8 mouse cellular contexts compared by ENCODE assay signal in the genomic region with DNA sequence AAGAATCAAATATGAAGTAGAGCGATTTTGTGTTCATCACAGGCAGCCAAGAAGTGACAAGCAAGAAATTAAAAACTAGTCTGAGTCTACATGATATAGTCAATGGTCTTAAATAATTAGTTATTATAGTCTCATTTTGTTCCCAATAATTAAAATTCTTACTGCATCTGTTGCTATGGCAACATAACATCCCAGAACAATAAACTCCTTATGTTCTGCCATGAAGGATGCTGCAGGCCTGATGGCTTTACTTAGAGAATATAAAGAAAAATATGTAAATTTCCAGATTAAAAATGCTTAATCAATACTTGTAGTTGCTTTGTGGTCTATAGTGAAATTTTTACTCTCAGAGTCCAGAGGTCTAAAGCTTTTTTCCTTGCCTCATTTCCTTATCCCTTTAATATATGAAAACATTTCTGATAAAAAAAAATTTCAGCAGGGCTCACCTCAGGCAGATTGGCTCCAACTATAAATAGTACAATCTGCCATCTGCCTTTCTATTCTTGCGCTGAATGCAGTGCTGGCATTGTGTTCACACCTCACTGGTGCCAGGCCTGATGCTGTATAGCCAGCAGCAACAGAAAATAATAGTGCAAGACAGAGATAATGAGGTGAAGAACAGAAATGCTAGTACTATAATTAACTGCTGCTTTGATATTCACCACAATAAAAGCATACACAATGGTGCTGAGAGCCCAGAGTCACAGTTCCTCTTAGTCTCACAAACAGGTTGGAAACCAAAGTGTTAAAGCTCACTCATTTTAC.
DNase-seq lines count a peak whose midpoint lies in the region; ATAC-seq lines count a peak whose summit lies in the region.

No protein-coding gene starts in this region.

- no peaks in the 10 kb centered on the region for H3K27me3 ChIP-seq in heart, embryonic 14.5 days (ENCODE audit: control insufficient read depth, insufficient read depth, low read length)
- no peaks in the 10 kb centered on the region for H3K27me3 ChIP-seq in limb, embryonic 10.5 days (ENCODE audit: low read depth, poor library complexity, severe bottlenecking)

- H3K4me2 ChIP-seq in heart, embryonic 14.5 days (ENCODE audit: low read length) = peak overlapping the region; percentile 12; the same call in 1 of the 2 replicates

- intact Hi-C loops in gastrocnemius, postnatal 14 days (cut with DNase I; ENCODE audit: low total_unique reads) = no loop called here

- 56% methylated on average over 2 of the region's 2 CpGs for WGBS in heart, embryonic 14.5 days
- 96% methylated on average over 2 of the region's 2 CpGs for WGBS in limb, embryonic 10.5 days

- no peak for DNase-seq in frontal cortex, postnatal 25 days (ENCODE audit: low spot score in 2 of 2)
- DNase-seq in left cerebral cortex, adult 11 months (ENCODE audit: low spot score) = peak; percentile 55
- peak; percentile 40 for DNase-seq in right cerebral cortex, postnatal 25 days
- no peak for DNase-seq in limb, embryonic 10.5 days (ENCODE audit: low spot score)
- DNase-seq in thymus, postnatal 14 days = no peak
- DNase-seq in gastrocnemius, postnatal 14 days = no peak

- H3K9me3 ChIP-seq in heart, embryonic 14.5 days (ENCODE audit: control insufficient read depth, low read length) = no peaks in the 10 kb centered on the region
- no peaks in the 10 kb centered on the region for H3K9me3 ChIP-seq in limb, embryonic 10.5 days (replicated peaks)

- H3K36me3 ChIP-seq in heart, embryonic 14.5 days (ENCODE audit: control insufficient read depth, insufficient read depth, low read length) = no peaks in the 10 kb centered on the region
- H3K36me3 ChIP-seq in limb, embryonic 10.5 days = no peaks in the 10 kb centered on the region

- no peak overlapping the region for H3K4me3 ChIP-seq in heart, embryonic 14.5 days (ENCODE audit: control insufficient read depth in 1 of 2, insufficient read depth in 1 of 2, low read depth in 1 of 2, low read length in 2 of 2)
- H3K4me3 ChIP-seq in limb, embryonic 10.5 days = no peak overlapping the region

- no peak overlapping the region; a peak in 1 of 4 replicates for H3K27ac ChIP-seq in heart, embryonic 14.5 days (replicated peaks in 1 of 2; ENCODE audit: control insufficient read depth in 1 of 2, insufficient read depth in 1 of 2, low read depth in 2 of 2, low read length in 2 of 2)
- H3K27ac ChIP-seq in limb, embryonic 10.5 days = no peak overlapping the region

- no peak overlapping the region for H3K9ac ChIP-seq in heart, embryonic 14.5 days (ENCODE audit: low read length)

- peak; percentile 91 for ATAC-seq in frontal cortex, adult (ENCODE audit: low TSS enrichment)
- ATAC-seq in heart, embryonic 14.5 days (ENCODE audit: insufficient number of reproducible peaks, insufficient read depth, low FRiP score, low read depth) = peak; percentile 71

- H3K4me1 ChIP-seq in heart, embryonic 14.5 days (ENCODE audit: control insufficient read depth in 2 of 2, insufficient read depth in 2 of 2, low read length in 2 of 2) = peaks cover 6 to 25% of the 10 kb centered on the region in 2 experiments
- H3K4me1 ChIP-seq in limb, embryonic 10.5 days = no peaks in the 10 kb centered on the region

Comparison
In these comparisons a context has a peak if more than half of its experiments do, and no peak if none do; other contexts are left out.
1. DNase-seq: peak in left cerebral cortex, adult 11 months (single experiment) and right cerebral cortex, postnatal 25 days (single experiment); none in frontal cortex, postnatal 25 days (0 of 2), limb, embryonic 10.5 days (single experiment), thymus, postnatal 14 days (single experiment) and gastrocnemius, postnatal 14 days (single experiment).